Mouse (Mus musculus): Measurements from ENCODE around the gene Arl11. TPM values are rescaled to one million over a fixed set of nuclear protein-coding genes. Genes with fewer than 3 reads are reported as not detected.

Gene Arl11
- total RNA-seq (2012; rRNA removed) (0.12 and 0.16 TPM in 2 replicates), polyA plus RNA-seq (2012; ENCODE audit: insufficient read depth in 1 of 2, insufficient read length in 2 of 2, low read depth in 1 of 2, low replicate concordance in 2 of 2, missing spikeins in 1 of 2) (under 1 TPM in 1 of 2 experiments, not detected in 1; 0.68 TPM)

GRCm38 (mm10) chr14:61309593-61309992 lies at the start of gene Arl11:
Arl11 (plus strand) TSS chr14:61309753.
- peaks cover 0 to 6% of the 10 kb centered on the region in 2 experiments; a peak in 1 of 4 replicates for H3K36me3 ChIP-seq (ENCODE audit: control insufficient read depth in 1 of 2, insufficient read depth in 2 of 2, low read length in 2 of 2)
- no peaks in the 10 kb centered on the region for H3K9me3 ChIP-seq (replicated peaks; ENCODE audit: insufficient read depth, low read length)
- no peak within 1 kb of the TSS for H3K27ac ChIP-seq (ENCODE audit: control insufficient read depth, low read depth, low read length)
- H3K4me1 ChIP-seq (ENCODE audit: control insufficient read depth in 1 of 2, insufficient read depth in 2 of 2, low read length in 2 of 2) = peaks cover 0 to 19% of the 10 kb centered on the region in 2 experiments; a peak in 3 of 4 replicates
- H3K27me3 ChIP-seq (ENCODE audit: control insufficient read depth in 1 of 2, insufficient read depth in 2 of 2, low read length in 2 of 2) = no peaks in the 10 kb centered on the region
- TF ChIP-seq POLR2AphosphoS5 (IDR thresholded peaks at IDR 0.05; ENCODE audit: borderline replicate concordance, low read depth, low read length) (no peak), RCOR1 (IDR thresholded peaks at IDR 0.05; ENCODE audit: low read depth, low read length) (no peak), TBP (IDR thresholded peaks at IDR 0.05; ENCODE audit: low read depth, low read length) (no peak), CHD2 (IDR thresholded peaks at IDR 0.05; ENCODE audit: low read length) (no peak), ETS1 (IDR thresholded peaks at IDR 0.05; ENCODE audit: low read depth, low read length) (no peak), KAT2A (conservative IDR thresholded peaks at IDR 0.05; ENCODE audit: low read depth, low read length) (no peak), UBTF (IDR thresholded peaks at IDR 0.05; ENCODE audit: borderline replicate concordance, insufficient read depth, low read depth, low read length) (no peak), RAD21 (IDR thresholded peaks at IDR 0.05; ENCODE audit: low read depth, low read length) (no peak), E2F4 (IDR thresholded peaks at IDR 0.05; ENCODE audit: borderline replicate concordance, low read depth, low read length) (no peak), JUND (IDR thresholded peaks at IDR 0.05; ENCODE audit: low read depth, low read length) (no peak), USF1 (IDR thresholded peaks at IDR 0.05; ENCODE audit: low read depth, low read length) (no peak), ZC3H11A (IDR thresholded peaks at IDR 0.05; ENCODE audit: low read depth, low read length) (no peak), MEF2A (IDR thresholded peaks at IDR 0.05; ENCODE audit: extremely low read depth, insufficient replicate concordance, low read depth, low read length, poor library complexity, severe bottlenecking) (no peak), NRF1 (IDR thresholded peaks at IDR 0.05; ENCODE audit: insufficient read depth, low read depth, low read length, poor library complexity, severe bottlenecking) (no peak), POLR2AphosphoS2 (IDR thresholded peaks at IDR 0.05; ENCODE audit: low read length) (no peak), GATA1 (IDR thresholded peaks at IDR 0.05; ENCODE audit: low read depth, low read length) (no peak), NELFE (IDR thresholded peaks at IDR 0.05; ENCODE audit: low read depth, low read length) (no peak), MXI1 (IDR thresholded peaks at IDR 0.05; ENCODE audit: low read depth, low read length) (no peak), HCFC1 (IDR thresholded peaks at IDR 0.05; ENCODE audit: low read depth, low read length) (no peak)
- peak within 1 kb of the TSS in 1 of 2 experiments; percentile 6; a peak in 1 of 4 replicates for H3K4me3 ChIP-seq (ENCODE audit: control insufficient read depth in 1 of 2, insufficient read depth in 1 of 2, low read depth in 2 of 2, low read length in 2 of 2)
- peak; percentile 53 for DNase-seq (ENCODE audit: low read depth, low spot score)
- no peak within 1 kb of the TSS for H3K9ac ChIP-seq (ENCODE audit: control insufficient read depth, low read depth, low read length, poor library complexity, severe bottlenecking)
- no peaks in the 10 kb centered on the region for H3K79me2 ChIP-seq (ENCODE audit: control insufficient read depth, insufficient read depth, low read length, poor library complexity)

GRCm38 (mm10) chr14:61267908-61268475 lies 41.6 kb upstream of the Arl11 start:
- Histone ChIP-seq H3K4me3 (ENCODE audit: control insufficient read depth in 1 of 2, insufficient read depth in 1 of 2, low read depth in 2 of 2, low read length in 2 of 2) (no peak overlapping the region), H3K27ac (ENCODE audit: control insufficient read depth, low read depth, low read length) (no peak overlapping the region), H3K79me2 (ENCODE audit: control insufficient read depth, insufficient read depth, low read length, poor library complexity) (no peaks in the 10 kb centered on the region), H3K9me3 (replicated peaks; ENCODE audit: insufficient read depth, low read length) (no peaks in the 10 kb centered on the region), H3K4me1 (ENCODE audit: control insufficient read depth in 1 of 2, insufficient read depth in 2 of 2, low read length in 2 of 2) (no peaks in the 10 kb centered on the region), H3K27me3 (ENCODE audit: control insufficient read depth in 1 of 2, insufficient read depth in 2 of 2, low read length in 2 of 2) (no peaks in the 10 kb centered on the region), H3K9ac (ENCODE audit: control insufficient read depth, low read depth, low read length, poor library complexity, severe bottlenecking) (no peak overlapping the region), H3K36me3 (ENCODE audit: control insufficient read depth in 1 of 2, insufficient read depth in 2 of 2, low read length in 2 of 2) (no peaks in the 10 kb centered on the region)
- DNase-seq (ENCODE audit: low read depth, low spot score) = no peak
- no peak for TF ChIP-seq SIN3A (IDR thresholded peaks at IDR 0.05; ENCODE audit: low read length)
